Mouse (Mus musculus): ENCODE results near the gene Lrfn1.

The Lrfn1 gene

GRCm38 (mm10) chr7:28451531-28452360, at the start of gene Lrfn1:
Lrfn1 (plus strand) TSS chr7:28451980.
- DNase-seq: peak; percentile 15

- peak; percentile 83 for DNase-seq
Measured at GRCm38 (mm10) chr7:28410841-28411475, 40.8 kb upstream of the Lrfn1 start.

- DNase-seq: no peak
Measured at GRCm38 (mm10) chr7:28412826-28413225, 39.0 kb upstream of the Lrfn1 start.

GRCm38 (mm10) chr7:28417368-28417767, 34.4 kb upstream of the Lrfn1 start:
- DNase-seq: no peak

- DNase-seq: peak; percentile 83
Measured at GRCm38 (mm10) chr7:28418096-28418670, 33.6 kb upstream of the Lrfn1 start.

GRCm38 (mm10) chr7:28419416-28419815, 32.4 kb upstream of the Lrfn1 start:
- DNase-seq: no peak

- DNase-seq: no peak
Measured at GRCm38 (mm10) chr7:28423018-28423417, 28.8 kb upstream of the Lrfn1 start.

GRCm38 (mm10) chr7:28427738-28428137, 24.0 kb upstream of the Lrfn1 start:
- DNase-seq: no peak

- no peak for DNase-seq
Measured at GRCm38 (mm10) chr7:28430512-28430911, 21.3 kb upstream of the Lrfn1 start.

GRCm38 (mm10) chr7:28432252-28432651, 19.5 kb upstream of the Lrfn1 start:
- DNase-seq: no peak

GRCm38 (mm10) chr7:28435660-28436259, 16.0 kb upstream of the Lrfn1 start:
- DNase-seq: no peak

- DNase-seq: peak; percentile 100
Measured at GRCm38 (mm10) chr7:28436271-28436904, 15.4 kb upstream of the Lrfn1 start.

- DNase-seq: peak; percentile 95
Measured at GRCm38 (mm10) chr7:28436932-28437570, 14.7 kb upstream of the Lrfn1 start, which contains the start of gene Gmfg. Gmfg (plus strand) TSS chr7:28437447.

- DNase-seq: no peak
Measured at GRCm38 (mm10) chr7:28437964-28438363, 13.8 kb upstream of the Lrfn1 start.

- DNase-seq: no peak
Measured at GRCm38 (mm10) chr7:28438771-28439170, 13.0 kb upstream of the Lrfn1 start.

- peak; percentile 89 for DNase-seq
Measured at GRCm38 (mm10) chr7:28440739-28441138, 11.0 kb upstream of the Lrfn1 start.

GRCm38 (mm10) chr7:28441776-28442485, 9.8 kb upstream of the Lrfn1 start:
- DNase-seq: no peak

GRCm38 (mm10) chr7:28442688-28443087, 9.1 kb upstream of the Lrfn1 start:
- peak; percentile 49 for DNase-seq

GRCm38 (mm10) chr7:28444344-28444974, 7.3 kb upstream of the Lrfn1 start:
- no peak for DNase-seq

GRCm38 (mm10) chr7:28446446-28446845, 5.3 kb upstream of the Lrfn1 start:
- DNase-seq: peak; percentile 88

Measured in lung, postnatal 36 days (tissue).